Mouse (Mus musculus) MEL (cell line): ENCODE results near the gene Med9. TPM values are rescaled to one million over a fixed set of nuclear protein-coding genes. Genes with fewer than 3 reads are reported as not detected.

Source experiments
- DNase-seq: peaks from one replicate; pipeline ENCODE4 v3.0.0; 2011; ENCODE audit warnings: low read depth, low spot score
- H3K27ac ChIP-seq: 2 replicates; pipeline ENCODE4 v1.5.1; 2012; ENCODE audit warnings: low read depth, mild to moderate bottlenecking, control low read depth, low read length, moderate library complexity; ENCODE audit not compliant: control insufficient read depth
- H3K27me3 ChIP-seq, 2 experiments: fragments of 150-350 bp in 1 of 2; sonication (generic) in 1 of 2; 2 replicates each; pipeline ENCODE4 v1.6.1; 2012; ENCODE audit warnings: low read length in 2 of 2, mild to moderate bottlenecking in 2 of 2, improper control_type of control experiment in 1 of 2, moderate library complexity in 1 of 2; ENCODE audit not compliant: insufficient read depth in 2 of 2, control insufficient read depth in 1 of 2
- H3K36me3 ChIP-seq, 2 experiments: 2 replicates each; pipeline ENCODE4 v1.6.1; 2012 to 2014; ENCODE audit warnings: low read length in 2 of 2, improper control_type of control experiment in 1 of 2, inconsistent platforms in 1 of 2, mild to moderate bottlenecking in 1 of 2; ENCODE audit not compliant: insufficient read depth in 2 of 2, control insufficient read depth in 1 of 2
- H3K4me1 ChIP-seq, 2 experiments: fragments of 150-350 bp in 1 of 2; sonication (generic) in 1 of 2; 2 replicates each; pipeline ENCODE4 v1.6.1; 2012; ENCODE audit warnings: low read length in 2 of 2, improper control_type of control experiment in 1 of 2, mild to moderate bottlenecking in 1 of 2; ENCODE audit not compliant: insufficient read depth in 2 of 2, control insufficient read depth in 1 of 2
- H3K4me3 ChIP-seq, 2 experiments: fragments of 150-350 bp in 1 of 2; sonication (generic) in 1 of 2; 2 replicates each; pipeline ENCODE4 v1.5.1; 2012; ENCODE audit warnings: low read depth in 2 of 2, low read length in 2 of 2, mild to moderate bottlenecking in 2 of 2, moderate library complexity in 2 of 2, control low read depth in 1 of 2, improper control_type of control experiment in 1 of 2; ENCODE audit not compliant: control insufficient read depth in 1 of 2, insufficient read depth in 1 of 2
- H3K79me2 ChIP-seq: 2 replicates; pipeline ENCODE4 v1.6.1; 2012; ENCODE audit warnings: mild to moderate bottlenecking, low read length, moderate library complexity; ENCODE audit not compliant: control insufficient read depth, poor library complexity, insufficient read depth
- H3K9ac ChIP-seq: 2 replicates; pipeline ENCODE4 v1.6.1; 2012; ENCODE audit warnings: low read depth, mild to moderate bottlenecking, control low read depth, low read length, moderate library complexity; ENCODE audit not compliant: control insufficient read depth, poor library complexity, severe bottlenecking
- H3K9me3 ChIP-seq: fragments of 150-350 bp; sonication (generic); replicated peaks from 2 replicates; pipeline ENCODE4 v1.6.1; 2012; ENCODE audit warnings: mild to moderate bottlenecking, low read length, improper control_type of control experiment, moderate library complexity; ENCODE audit not compliant: insufficient read depth
- BHLHE40 ChIP-seq: IDR thresholded peaks from 2 replicates; pipeline ENCODE4 v1.6.1; 2012; ENCODE audit warnings: low read depth, mild to moderate bottlenecking, inconsistent platforms, low read length, improper control_type of control experiment, borderline replicate concordance
- CHD2 ChIP-seq: IDR thresholded peaks from 2 replicates; pipeline ENCODE4 v1.6.1; 2011; ENCODE audit warnings: low read length, improper control_type of control experiment
- CTCF ChIP-seq, 3 experiments: IDR thresholded peaks in 2 of 3; conservative IDR thresholded peaks in 1 of 3; 2 replicates each; pipeline ENCODE4 v1.5.1; 2011 to 2012; ENCODE audit warnings: low read length in 3 of 3, low read depth in 2 of 3, mild to moderate bottlenecking in 2 of 3, improper control_type of control experiment in 1 of 3, inconsistent platforms in 1 of 3, mixed read lengths in 1 of 3, moderate library complexity in 1 of 3; ENCODE audit not compliant: control insufficient read depth in 1 of 3, insufficient read depth in 1 of 3, poor library complexity in 1 of 3, severe bottlenecking in 1 of 3
- E2F4 ChIP-seq: IDR thresholded peaks from 2 replicates; pipeline ENCODE4 v1.6.1; 2011; ENCODE audit warnings: low read depth, low read length, improper control_type of control experiment, borderline replicate concordance
- ELF1 ChIP-seq: IDR thresholded peaks from 2 replicates; pipeline ENCODE4 v1.6.1; 2014; ENCODE audit warnings: low read depth, mild to moderate bottlenecking, inconsistent platforms, low read length, improper control_type of control experiment, moderate library complexity
- ETS1 ChIP-seq: IDR thresholded peaks from 2 replicates; pipeline ENCODE4 v1.6.1; 2012; ENCODE audit warnings: low read depth, mild to moderate bottlenecking, inconsistent platforms, low read length, improper control_type of control experiment, moderate library complexity
- GATA1 ChIP-seq: IDR thresholded peaks from 2 replicates; pipeline ENCODE4 v1.6.1; 2011; ENCODE audit warnings: low read depth, low read length, improper control_type of control experiment
- HCFC1 ChIP-seq: IDR thresholded peaks from 2 replicates; pipeline ENCODE4 v1.6.1; 2012; ENCODE audit warnings: low read depth, mild to moderate bottlenecking, inconsistent platforms, low read length, improper control_type of control experiment, moderate library complexity
- JUND ChIP-seq: IDR thresholded peaks from 2 replicates; pipeline ENCODE4 v1.6.1; 2011; ENCODE audit warnings: low read depth, mild to moderate bottlenecking, improper control_type of control experiment, low read length
- MAFK ChIP-seq: IDR thresholded peaks from 2 replicates; pipeline ENCODE4 v1.6.1; 2011; ENCODE audit warnings: low read depth, mild to moderate bottlenecking, low read length, improper control_type of control experiment, borderline replicate concordance
- MAX ChIP-seq: IDR thresholded peaks from 2 replicates; pipeline ENCODE4 v1.6.1; 2011; ENCODE audit warnings: low read length, improper control_type of control experiment
- MXI1 ChIP-seq: IDR thresholded peaks from 2 replicates; pipeline ENCODE4 v1.6.1; 2011; ENCODE audit warnings: mild to moderate bottlenecking, low read depth, low read length, improper control_type of control experiment
- NELFE ChIP-seq: IDR thresholded peaks from 2 replicates; pipeline ENCODE4 v1.6.1; 2011; ENCODE audit warnings: low read depth, low read length, improper control_type of control experiment
- POLR2A ChIP-seq, 2 experiments: IDR thresholded peaks; 2 replicates each; pipeline ENCODE4 v1.6.1; 2011 to 2012; ENCODE audit warnings: low read length in 2 of 2, mild to moderate bottlenecking in 2 of 2, control low read depth in 1 of 2, improper control_type of control experiment in 1 of 2, low read depth in 1 of 2, moderate library complexity in 1 of 2; ENCODE audit not compliant: control insufficient read depth in 1 of 2, insufficient read depth in 1 of 2, poor library complexity in 1 of 2
- POLR2AphosphoS5 ChIP-seq: IDR thresholded peaks from 2 replicates; pipeline ENCODE4 v1.6.1; 2012; ENCODE audit warnings: low read depth, borderline replicate concordance, mild to moderate bottlenecking, inconsistent platforms, low read length, moderate library complexity, mixed read lengths
- RAD21 ChIP-seq: IDR thresholded peaks from 2 replicates; pipeline ENCODE4 v1.6.1; 2011; ENCODE audit warnings: mild to moderate bottlenecking, low read depth, low read length, improper control_type of control experiment
- SIN3A ChIP-seq: IDR thresholded peaks from 2 replicates; pipeline ENCODE4 v1.6.1; 2012; ENCODE audit warnings: low read length, improper control_type of control experiment, inconsistent platforms
- SMC3 ChIP-seq: IDR thresholded peaks from 2 replicates; pipeline ENCODE4 v1.6.1; 2011; ENCODE audit warnings: low read depth, low read length, improper control_type of control experiment
- TCF12 ChIP-seq: IDR thresholded peaks from 2 replicates; pipeline ENCODE4 v1.6.1; 2014; ENCODE audit warnings: low read depth, mild to moderate bottlenecking, inconsistent platforms, low read length, improper control_type of control experiment, moderate library complexity
- USF1 ChIP-seq: IDR thresholded peaks from 2 replicates; pipeline ENCODE4 v1.6.1; 2014; ENCODE audit warnings: low read depth, mild to moderate bottlenecking, inconsistent platforms, low read length, improper control_type of control experiment, moderate library complexity
- USF2 ChIP-seq, 2 experiments: IDR thresholded peaks; 2 replicates each; pipeline ENCODE4 v1.6.1; 2011 to 2012; ENCODE audit warnings: improper control_type of control experiment in 2 of 2, low read length in 2 of 2, borderline replicate concordance in 1 of 2, inconsistent platforms in 1 of 2, low read depth in 1 of 2, mild to moderate bottlenecking in 1 of 2; ENCODE audit not compliant: insufficient read depth in 1 of 2
- ZC3H11A ChIP-seq: IDR thresholded peaks from 2 replicates; pipeline ENCODE4 v1.6.1; 2012; ENCODE audit warnings: low read depth, mild to moderate bottlenecking, inconsistent platforms, low read length, improper control_type of control experiment
- ZKSCAN1 ChIP-seq: IDR thresholded peaks from 2 replicates; pipeline ENCODE4 v1.6.1; 2012; ENCODE audit warnings: low read depth, mild to moderate bottlenecking, inconsistent platforms, low read length, improper control_type of control experiment, moderate library complexity
- ZMIZ1 ChIP-seq: IDR thresholded peaks from 2 replicates; pipeline ENCODE4 v1.6.1; 2012; ENCODE audit warnings: low read depth, mild to moderate bottlenecking, inconsistent platforms, low read length, improper control_type of control experiment, moderate library complexity
- ZNF384 ChIP-seq: IDR thresholded peaks from 2 replicates; pipeline ENCODE4 v1.6.1; 2012; ENCODE audit warnings: low read depth, mild to moderate bottlenecking, inconsistent platforms, low read length, improper control_type of control experiment
- polyA plus RNA-seq, 2 experiments: library from polyadenylated mRNA; stranded (reverse) in 1 of 2; unstranded in 1 of 2; fragments of >175 nt in 1 of 2; fragments of >200 nt in 1 of 2; gene quantifications; 2 replicates each; pipeline versions ENCODE4 v1.2.1 to v1.2.4; 2012; ENCODE audit warnings: low replicate concordance in 2 of 2, low read depth in 1 of 2; ENCODE audit not compliant: insufficient read length in 2 of 2, insufficient read depth in 1 of 2, missing spikeins in 1 of 2
- total RNA-seq: library from RNA; depleted of rRNA; stranded (reverse); fragments of 300-350 nt; gene quantifications from 2 replicates; pipeline ENCODE4 v1.2.3, GENCODE M21; 2012

The Med9 gene
- total and polyA plus RNA-seq, 3 experiments, result 46.8 to 48.4 TPM; not detected in 1

- no peaks in the 10 kb centered on the region for H3K79me2 ChIP-seq
- no peaks in the 10 kb centered on the region for H3K27me3 ChIP-seq
- no peaks in the 10 kb centered on the region for H3K4me1 ChIP-seq
- H3K27ac ChIP-seq, result no peak overlapping the region
- TF ChIP-seq SMC3, result no peak
- TF ChIP-seq ZMIZ1, result no peak
- TF ChIP-seq SIN3A, result no peak
- no peak for TF ChIP-seq ZNF384
- TF ChIP-seq MAFK, result no peak
- no peak for TF ChIP-seq MAX
- TF ChIP-seq RAD21, result no peak
- TF ChIP-seq ZC3H11A, result no peak
- TF ChIP-seq MXI1, result no peak
- no peak for TF ChIP-seq JUND
- no peak for TF ChIP-seq USF1
- TF ChIP-seq CTCF (IDR thresholded peaks at IDR 0.05 in 2 of 3, conservative IDR thresholded peaks at IDR 0.05 in 1 of 3; ENCODE audit: control insufficient read depth in 1 of 3, insufficient read depth in 1 of 3, low read depth in 2 of 3, low read length in 3 of 3, poor library complexity in 1 of 3, severe bottlenecking in 1 of 3), result no peak
- TF ChIP-seq ELF1, result no peak
- TF ChIP-seq HCFC1, result no peak
- no peak for TF ChIP-seq NELFE
- H3K4me3 ChIP-seq, result no peak overlapping the region
- no peaks in the 10 kb centered on the region for H3K9me3 ChIP-seq
- no peak overlapping the region for H3K9ac ChIP-seq
- no peaks in the 10 kb centered on the region for H3K36me3 ChIP-seq
- no peak for DNase-seq
Observed at GRCm38 (mm10) chr11:60009451-60009850, 61.4 kb downstream of the Med9 start.

GRCm38 (mm10) chr11:60011516-60011915, 63.5 kb downstream of the Med9 start:
- no peak for DNase-seq
- Histone ChIP-seq H3K79me2 (no peaks in the 10 kb centered on the region), H3K36me3 (no peaks in the 10 kb centered on the region), H3K9ac (no peak overlapping the region), H3K4me1 (no peaks in the 10 kb centered on the region), H3K27ac (no peak overlapping the region), H3K9me3 (no peaks in the 10 kb centered on the region), H3K27me3 (no peaks in the 10 kb centered on the region), H3K4me3 (no peak overlapping the region)
- TF ChIP-seq ZNF384, result no peak
- no peak for TF ChIP-seq MXI1
- TF ChIP-seq BHLHE40, result no peak
- TF ChIP-seq MAFK, result no peak
- no peak for TF ChIP-seq ZMIZ1
- TF ChIP-seq ELF1, result no peak
- TF ChIP-seq CHD2, result no peak
- TF ChIP-seq ETS1, result no peak
- no peak for TF ChIP-seq E2F4
- no peak for TF ChIP-seq GATA1
- no peak for TF ChIP-seq USF2 (IDR thresholded peaks at IDR 0.05; ENCODE audit: borderline replicate concordance in 1 of 2, insufficient read depth in 1 of 2, low read depth in 1 of 2, low read length in 2 of 2)
- no peak for TF ChIP-seq ZKSCAN1
- TF ChIP-seq TCF12, result no peak
- TF ChIP-seq POLR2AphosphoS5, result no peak
- no peak for TF ChIP-seq RAD21
- no peak for TF ChIP-seq POLR2A (IDR thresholded peaks at IDR 0.05; ENCODE audit: control insufficient read depth in 1 of 2, insufficient read depth in 1 of 2, low read depth in 1 of 2, low read length in 2 of 2, poor library complexity in 1 of 2)
